Mouse (Mus musculus) left cerebral cortex, adult 11 months (tissue): ENCODE results near the gene Tec.

ENCODE experiments used
- DNase-seq: peaks from one replicate; pipeline ENCODE4 v3.0.0; 2022; ENCODE audit warnings: low spot score

Gene Tec

GRCm38 (mm10) chr5:72735763-72736162, 132.5 kb downstream of the Tec start:
- no peak for DNase-seq

GRCm38 (mm10) chr5:72732885-72733284, 135.4 kb downstream of the Tec start:
- DNase-seq: no peak

GRCm38 (mm10) chr5:72725404-72725803, 142.9 kb downstream of the Tec start:
- no peak for DNase-seq

GRCm38 (mm10) chr5:72723429-72723828, 144.9 kb downstream of the Tec start:
- DNase-seq: no peak

- no peak for DNase-seq
Measured at GRCm38 (mm10) chr5:72720587-72720986, 147.7 kb downstream of the Tec start.

- DNase-seq: peak; percentile 28
Measured at GRCm38 (mm10) chr5:72710572-72711278, 157.6 kb downstream of the Tec start.

- DNase-seq: no peak
Measured at GRCm38 (mm10) chr5:72709976-72710375, 158.3 kb downstream of the Tec start.

- DNase-seq: no peak
Measured at GRCm38 (mm10) chr5:72709451-72709850, 158.8 kb downstream of the Tec start.

- DNase-seq: no peak
Measured at GRCm38 (mm10) chr5:72706722-72707121, 161.6 kb downstream of the Tec start.

- DNase-seq: no peak
Measured at GRCm38 (mm10) chr5:72706095-72706494, 162.2 kb downstream of the Tec start.
